ENCODE assay signal across 8 mouse cellular contexts in the genomic region with DNA sequence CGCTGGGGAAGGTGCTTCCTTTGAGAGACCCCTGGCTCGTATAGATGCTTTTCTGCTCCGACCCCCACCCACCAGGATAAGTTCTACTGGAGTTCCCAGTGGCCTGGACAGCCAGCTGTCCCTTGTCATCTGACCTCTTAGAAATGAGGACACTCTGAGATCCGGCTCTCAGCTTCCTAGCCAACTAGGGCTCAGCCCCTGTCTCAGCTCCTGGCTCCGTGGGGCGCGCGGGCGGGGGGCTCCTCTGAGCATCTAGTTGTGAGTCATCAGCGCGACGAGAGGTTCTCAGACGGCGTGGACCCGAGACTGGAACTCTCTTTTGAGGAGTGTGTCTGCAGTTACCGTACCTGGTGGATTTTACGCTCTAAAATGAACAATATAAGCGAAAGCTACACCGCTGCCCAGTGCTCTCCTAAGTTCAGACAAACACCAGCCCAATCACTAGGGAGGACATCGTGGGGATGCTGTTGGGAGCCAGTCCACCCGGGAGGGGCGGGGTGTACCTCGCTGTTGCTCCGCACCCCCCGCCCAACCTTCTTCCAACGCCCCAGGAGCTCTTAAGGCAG. TPM values are rescaled to one million over a fixed set of nuclear protein-coding genes. Genes with fewer than 3 reads are reported as not detected.
DNase-seq lines count a peak whose midpoint lies in the region; ATAC-seq and TF ChIP-seq lines count a peak whose summit lies in the region.

No protein-coding gene starts in this region.

- H3K9me3 ChIP-seq in lung, embryonic 14.5 days (ENCODE audit: low read depth, low read length): no peaks in the 10 kb centered on the region
- H3K9me3 ChIP-seq in embryonic facial prominence, embryonic 14.5 days (ENCODE audit: control insufficient read depth, low read length): no peaks in the 10 kb centered on the region
- no peaks in the 10 kb centered on the region for H3K9me3 ChIP-seq in hindbrain, embryonic 16.5 days (ENCODE audit: control insufficient read depth, low read length)
- no peaks in the 10 kb centered on the region for H3K9me3 ChIP-seq in lung, postnatal 0 days (ENCODE audit: low read length)

- no peaks in the 10 kb centered on the region for H3K36me3 ChIP-seq in lung, embryonic 14.5 days (ENCODE audit: insufficient read depth)
- no peaks in the 10 kb centered on the region for H3K36me3 ChIP-seq in embryonic facial prominence, embryonic 14.5 days (ENCODE audit: control insufficient read depth, insufficient read depth, low read length)
- H3K36me3 ChIP-seq in hindbrain, embryonic 16.5 days (ENCODE audit: control insufficient read depth, insufficient read depth, low read length): no peaks in the 10 kb centered on the region
- no peaks in the 10 kb centered on the region for H3K36me3 ChIP-seq in lung, postnatal 0 days (ENCODE audit: insufficient read depth, low read length)

- peak; percentile 55 for DNase-seq in lung, embryonic 14.5 days
- DNase-seq in lung, postnatal 25 days (ENCODE audit: low spot score): no peak
- DNase-seq in embryonic facial prominence, embryonic 14.5 days (ENCODE audit: low spot score): peak; percentile 56
- DNase-seq in lung, postnatal 0 days (ENCODE audit: low spot score): peak; percentile 38
- no peak for DNase-seq in yolk sac, embryonic 10.5 days (ENCODE audit: low spot score)
- DNase-seq in right cerebral cortex, adult 18-20 months: no peak
- DNase-seq in right cerebral cortex, postnatal 36 days (ENCODE audit: low spot score in 2 of 2): no peak

- peak overlapping the region; percentile 61; the same call in 1 of the 2 replicates for H3K9ac ChIP-seq in lung, embryonic 14.5 days
- peak overlapping the region; percentile 69 for H3K9ac ChIP-seq in embryonic facial prominence, embryonic 14.5 days (ENCODE audit: low read depth, low read length)
- H3K9ac ChIP-seq in hindbrain, embryonic 16.5 days (ENCODE audit: low read depth, low read length): peak overlapping the region; percentile 59
- 0 out of 2 replicates have a peak overlapping the region, but pooled peaks have one; percentile 23 for H3K9ac ChIP-seq in lung, postnatal 0 days (replicated peaks; ENCODE audit: low read depth)

- TF ChIP-seq EP300 in lung, postnatal 0 days (IDR thresholded peaks at IDR 0.05): no peak

- peak; percentile 74 for ATAC-seq in lung, embryonic 14.5 days (ENCODE audit: insufficient read depth)
- peak; percentile 64 for ATAC-seq in embryonic facial prominence, embryonic 14.5 days (ENCODE audit: low read depth)
- ATAC-seq in hindbrain, embryonic 16.5 days: peak; percentile 48
- peak; percentile 27 for ATAC-seq in lung, postnatal 0 days

- 0 out of 2 replicates have a peak, but pooled peaks cover 3% of the 10 kb centered on the region for H3K4me1 ChIP-seq in lung, embryonic 14.5 days (ENCODE audit: insufficient read depth)
- peaks cover 10% of the 10 kb centered on the region; the same call in 1 of the 2 replicates for H3K4me1 ChIP-seq in embryonic facial prominence, embryonic 14.5 days (ENCODE audit: control insufficient read depth, insufficient read depth, low read length)
- peaks cover 19% of the 10 kb centered on the region for H3K4me1 ChIP-seq in hindbrain, embryonic 16.5 days (ENCODE audit: control insufficient read depth, insufficient read depth, low read depth, low read length)
- H3K4me1 ChIP-seq in lung, postnatal 0 days (ENCODE audit: insufficient read depth, low read depth, low read length): peaks cover 8% of the 10 kb centered on the region; the same call in 1 of the 2 replicates

- TF ChIP-seq CTCF in lung, embryonic 14.5 days (IDR thresholded peaks at IDR 0.05; ENCODE audit: low read depth): no peak
- TF ChIP-seq CTCF in lung, postnatal 0 days (IDR thresholded peaks at IDR 0.05): no peak

- H3K27ac ChIP-seq in lung, embryonic 14.5 days (ENCODE audit: low read depth): no peak overlapping the region
- H3K27ac ChIP-seq in embryonic facial prominence, embryonic 14.5 days (replicated peaks; ENCODE audit: low read depth, low read length): no peak overlapping the region
- no peak overlapping the region for H3K27ac ChIP-seq in hindbrain, embryonic 16.5 days (ENCODE audit: low read depth, low read length)
- no peak overlapping the region; the same call in 1 of the 2 replicates for H3K27ac ChIP-seq in lung, postnatal 0 days (ENCODE audit: low read length)

- H3K4me3 ChIP-seq in lung, embryonic 14.5 days (ENCODE audit: low read depth, low read length): peak overlapping the region; percentile 66
- peak overlapping the region; percentile 69 for H3K4me3 ChIP-seq in embryonic facial prominence, embryonic 14.5 days (ENCODE audit: low read depth, low read length)
- H3K4me3 ChIP-seq in hindbrain, embryonic 16.5 days (ENCODE audit: low read length): peak overlapping the region; percentile 53
- peak overlapping the region; percentile 71 for H3K4me3 ChIP-seq in lung, postnatal 0 days (ENCODE audit: low read depth, low read length)

- peak overlapping the region; percentile 97 for H3K4me2 ChIP-seq in lung, embryonic 14.5 days
- peak overlapping the region; percentile 100 for H3K4me2 ChIP-seq in embryonic facial prominence, embryonic 14.5 days (ENCODE audit: low read depth, low read length)
- peak overlapping the region; percentile 99 for H3K4me2 ChIP-seq in hindbrain, embryonic 16.5 days (ENCODE audit: low read length)
- peak overlapping the region; percentile 96 for H3K4me2 ChIP-seq in lung, postnatal 0 days (replicated peaks; ENCODE audit: low read depth, low read length)

- peaks cover 33% of the 10 kb centered on the region for H3K27me3 ChIP-seq in lung, embryonic 14.5 days (ENCODE audit: insufficient read depth, low read length)
- peaks cover 49% of the 10 kb centered on the region for H3K27me3 ChIP-seq in embryonic facial prominence, embryonic 14.5 days (replicated peaks; ENCODE audit: control insufficient read depth, insufficient read depth, low read length)
- H3K27me3 ChIP-seq in hindbrain, embryonic 16.5 days (replicated peaks; ENCODE audit: control insufficient read depth, insufficient read depth, low read length): peaks cover 13% of the 10 kb centered on the region
- 0 out of 2 replicates have a peak, but pooled peaks cover 3% of the 10 kb centered on the region for H3K27me3 ChIP-seq in lung, postnatal 0 days (replicated peaks; ENCODE audit: insufficient read depth, low read length)

- under 1% methylated on average over 26 of the region's 26 CpGs for WGBS in lung, embryonic 14.5 days
- WGBS in embryonic facial prominence, embryonic 14.5 days: under 1% methylated on average over 25 of the region's 26 CpGs
- under 1% methylated on average over 26 of the region's 26 CpGs for WGBS in hindbrain, embryonic 16.5 days
- under 1% methylated on average over 26 of the region's 26 CpGs for WGBS in lung, postnatal 0 days

RNA-seq across cellular contexts. Expression of gene Ank3, which starts 0.3 kb away (rescaled TPM):
- polyA plus RNA-seq in lung, embryonic 14.5 days (2014; fragmentation: Nextera tagmentation; extraction: Ambion mirVana): 16.2 and 17.5 TPM in 2 replicates
- 22.5 and 23.1 TPM in 2 replicates for polyA plus RNA-seq in embryonic facial prominence, embryonic 14.5 days (2014; fragmentation: Nextera tagmentation; extraction: Ambion mirVana)
- 69.3 and 74.7 TPM in 2 replicates for polyA plus RNA-seq in hindbrain, embryonic 16.5 days (2015; fragmentation: Nextera tagmentation; extraction: Ambion mirVana)
- polyA plus RNA-seq in lung, postnatal 0 days (2015; fragmentation: Nextera tagmentation; extraction: Ambion mirVana): 24.5 and 31.5 TPM in 2 replicates

RNA-seq across cellular contexts. Expression of gene Cdk1, which starts 45.5 kb away (rescaled TPM):
- 684 and 700 TPM in 2 replicates for polyA plus RNA-seq in lung, embryonic 14.5 days (2014; fragmentation: Nextera tagmentation; extraction: Ambion mirVana)
- polyA plus RNA-seq in embryonic facial prominence, embryonic 14.5 days (2014; fragmentation: Nextera tagmentation; extraction: Ambion mirVana): 397 and 436 TPM in 2 replicates
- 82.9 and 89.3 TPM in 2 replicates for polyA plus RNA-seq in hindbrain, embryonic 16.5 days (2015; fragmentation: Nextera tagmentation; extraction: Ambion mirVana)
- polyA plus RNA-seq in lung, postnatal 0 days (2015; fragmentation: Nextera tagmentation; extraction: Ambion mirVana): 46.4 and 46.5 TPM in 2 replicates

Comparison
In these comparisons a context has a peak if more than half of its experiments do, and no peak if none do; other contexts are left out.
1. DNase-seq: peak in lung, embryonic 14.5 days (single experiment), embryonic facial prominence, embryonic 14.5 days (single experiment) and lung, postnatal 0 days (single experiment); none in lung, postnatal 25 days (single experiment), yolk sac, embryonic 10.5 days (single experiment), right cerebral cortex, adult 18-20 months (single experiment) and right cerebral cortex, postnatal 36 days (0 of 2).
2. Peak in every context shown above with its lines, with median percentiles within 50 percentile points of each other: ATAC-seq, H3K4me2 ChIP-seq, H3K4me3 ChIP-seq and H3K9ac ChIP-seq.